Mouse (Mus musculus): ENCODE results near the gene Anks1. TPM values are rescaled to one million over a fixed set of nuclear protein-coding genes. Genes with fewer than 3 reads are reported as not detected.

The Anks1 gene
- polyA plus RNA-seq, 1 experiment: 19.8 TPM

DNA sequence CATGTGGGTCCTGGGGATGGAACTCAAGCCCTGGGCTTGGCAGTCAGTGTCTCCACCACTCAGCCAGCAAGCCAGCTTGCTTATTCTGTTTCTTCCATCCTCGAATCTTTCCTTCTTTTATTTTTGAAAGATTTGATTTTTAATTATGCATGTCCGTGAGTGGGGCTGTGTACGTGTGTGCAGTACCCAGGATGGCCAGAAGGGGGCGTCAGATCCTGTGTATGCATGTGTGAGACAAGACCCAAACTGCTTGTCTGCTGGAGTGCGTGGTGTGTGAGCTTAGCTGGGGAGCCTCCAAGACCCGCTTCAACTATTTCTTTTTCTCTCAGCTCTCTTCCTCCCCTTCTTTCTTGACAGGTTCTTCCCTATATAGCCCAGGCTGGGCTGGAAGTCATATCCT lies 197.2 kb downstream of the Anks1 start:
- WGBS: 80% methylated on average over 6 of the region's 6 CpGs
- no peak for DNase-seq (ENCODE audit: low read depth, low spot score)

DNA sequence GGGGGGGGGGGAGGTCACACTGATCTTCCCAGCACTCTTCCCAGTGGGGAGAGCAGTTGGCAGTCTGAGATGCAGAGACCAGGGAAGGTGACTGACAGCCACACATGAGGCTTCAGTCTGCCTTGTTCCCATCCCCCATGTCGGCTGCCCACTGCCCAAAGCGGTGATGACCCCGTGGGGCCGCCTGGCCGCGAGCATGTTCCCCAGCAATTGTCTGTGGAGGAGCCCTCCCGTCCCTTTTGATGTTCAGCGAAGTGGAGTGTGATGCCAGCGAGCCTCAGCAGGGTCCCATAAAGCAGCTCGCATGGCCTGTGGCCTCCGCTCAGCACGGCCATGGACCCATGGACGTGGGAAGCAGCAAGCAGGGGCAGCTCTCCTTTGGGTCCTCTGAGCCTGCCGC lies 198.2 kb downstream of the Anks1 start:
- 27% methylated on average over 14 of the region's 14 CpGs for WGBS
- DNase-seq (ENCODE audit: low read depth, low spot score): no peak

DNA sequence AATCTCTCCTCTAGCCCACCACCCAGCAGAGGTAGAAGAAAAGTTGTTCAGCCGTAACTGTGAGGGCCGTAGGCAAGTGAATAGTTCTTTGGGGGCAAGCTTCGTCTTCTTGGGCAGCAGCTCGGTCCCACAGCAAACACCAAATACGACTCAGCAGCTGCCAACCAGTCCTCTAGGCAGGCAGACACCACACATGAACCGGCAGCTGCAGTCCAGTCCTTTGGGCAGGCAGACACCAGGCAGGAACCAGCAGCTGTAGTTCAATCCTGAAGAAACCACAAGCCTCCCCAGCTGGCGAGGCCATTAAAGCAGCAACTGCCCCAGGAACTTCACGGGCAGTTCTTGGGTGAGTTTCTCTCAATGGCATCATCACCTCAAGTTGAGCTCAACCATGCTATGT lies 203.2 kb downstream of the Anks1 start:
- DNase-seq (ENCODE audit: low read depth, low spot score): no peak
- WGBS: 88% methylated on average over 8 of the region's 8 CpGs

Other genes with a start within 250 kb of the Anks1 start
- 57.1 and 68.0 TPM in 2 replicates for gene Spdef, start 180.4 kb upstream of the Anks1 start, polyA plus RNA-seq (2012; rRNA removed)
- gene D17Wsu92e, start 88.7 kb upstream of the Anks1 start, polyA plus RNA-seq (2012; rRNA removed): 78.2 and 81.5 TPM in 2 replicates
- 79.3 and 93.1 TPM in 2 replicates for gene Snrpc, start 71.2 kb upstream of the Anks1 start, polyA plus RNA-seq (2012; rRNA removed)
- 2.2 and 3.5 TPM in 2 replicates for gene Uhrf1bp1, start 52.9 kb upstream of the Anks1 start, polyA plus RNA-seq (2012; rRNA removed)
- gene Taf11, start 538 bp downstream of the Anks1 start, polyA plus RNA-seq (2012; rRNA removed): 8.1 and 9.3 TPM in 2 replicates
- 1.0 and 1.3 TPM in 2 replicates for gene Tcp11, start 171.3 kb downstream of the Anks1 start, polyA plus RNA-seq (2012; rRNA removed)
- 0.47 and 0.82 TPM in 2 replicates for gene Scube3, start 232.8 kb downstream of the Anks1 start, polyA plus RNA-seq (2012; rRNA removed)